Mouse (Mus musculus) urinary bladder, adult 2 months (tissue): ENCODE measurements at regions not wholly inside any gene's neighbourhood (a gene's known extent, or its start where the extent isn't known, plus 50 kb on each side); places are given as distances from the start of the nearest gene placed in this dataset.

ENCODE experiments used
- DNase-seq: peaks from one replicate; pipeline ENCODE4 v3.0.0; 2022; ENCODE audit warnings: low spot score

DNA sequence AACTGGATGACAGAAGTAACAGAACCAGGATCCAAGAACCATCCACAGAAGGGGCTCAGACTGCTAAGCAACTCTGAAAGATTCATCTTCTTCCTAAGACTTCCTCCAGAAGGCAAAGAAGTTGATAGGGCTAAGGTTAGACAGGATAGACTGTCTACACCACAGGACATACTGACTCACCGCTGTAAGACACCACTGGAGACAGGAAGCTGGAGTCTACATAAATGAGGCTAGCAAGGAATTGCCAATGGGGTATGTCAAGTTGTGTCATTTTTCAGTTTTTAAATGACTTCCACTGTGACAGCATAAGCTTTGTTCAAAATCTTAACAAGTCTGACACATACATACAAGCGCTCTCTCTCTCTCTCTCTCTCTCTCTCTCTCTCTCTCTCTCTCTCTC, 645.4 kb upstream of the Gm10131 start:
- no peak for DNase-seq

DNA sequence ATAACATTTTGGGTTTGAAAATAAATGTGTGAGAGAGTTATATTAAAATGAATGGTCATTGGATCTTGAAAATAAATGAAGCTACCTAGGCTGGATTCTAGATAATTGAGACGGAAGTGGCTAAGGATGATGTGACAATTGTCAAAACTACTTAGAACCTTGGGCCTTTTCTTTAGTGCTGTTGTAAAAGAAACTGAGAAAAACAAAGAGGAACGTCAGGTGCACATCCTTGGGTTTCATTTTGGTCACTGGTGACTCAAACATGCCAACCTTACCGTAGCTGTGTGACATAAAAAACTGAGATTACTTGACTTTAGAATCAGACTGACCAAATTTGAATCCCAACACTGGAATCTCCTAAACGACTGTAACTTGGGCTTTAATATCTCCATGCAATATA, 644.6 kb upstream of the Gm10131 start:
- DNase-seq, result no peak

DNA sequence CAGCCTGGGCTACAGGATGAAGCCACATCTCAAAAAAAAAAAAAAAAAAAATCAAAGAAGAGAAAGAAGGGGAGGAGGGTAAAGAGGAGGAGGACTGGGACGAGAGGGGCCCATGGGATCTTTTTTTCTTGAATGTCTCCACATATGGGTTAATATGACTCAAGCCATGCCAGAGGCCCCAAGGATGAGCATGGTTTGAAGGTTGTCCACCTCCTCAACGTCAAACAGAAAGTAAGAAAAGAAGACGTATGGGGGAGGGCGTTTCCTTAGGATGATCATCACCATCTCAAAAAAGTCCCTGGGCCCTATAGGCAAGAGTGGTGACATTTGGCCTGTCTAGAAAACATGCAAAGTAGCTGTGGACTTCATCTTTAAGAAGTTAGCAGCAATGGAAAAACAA, 643.9 kb upstream of the Gm10131 start:
- no peak for DNase-seq

DNA sequence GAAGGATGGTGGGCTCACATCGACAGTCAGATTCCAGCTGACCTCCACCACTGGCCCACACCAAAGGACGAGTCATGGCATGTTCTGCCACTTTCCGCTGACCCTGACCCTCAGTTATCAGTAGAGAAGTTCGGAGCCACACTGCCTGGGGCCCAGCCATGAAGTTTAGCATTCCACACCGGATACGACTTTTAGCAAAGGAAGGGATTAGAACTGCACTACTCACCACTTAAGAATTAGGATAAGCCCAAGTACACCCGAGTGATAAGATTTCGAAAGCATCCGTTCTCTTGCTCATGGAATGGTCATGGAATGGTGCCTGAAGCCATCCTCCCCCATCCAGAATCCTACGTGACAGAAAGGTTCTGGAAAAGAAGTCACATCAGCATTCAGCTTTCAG, 641.5 kb upstream of the Gm10131 start:
- DNase-seq, result no peak

DNA sequence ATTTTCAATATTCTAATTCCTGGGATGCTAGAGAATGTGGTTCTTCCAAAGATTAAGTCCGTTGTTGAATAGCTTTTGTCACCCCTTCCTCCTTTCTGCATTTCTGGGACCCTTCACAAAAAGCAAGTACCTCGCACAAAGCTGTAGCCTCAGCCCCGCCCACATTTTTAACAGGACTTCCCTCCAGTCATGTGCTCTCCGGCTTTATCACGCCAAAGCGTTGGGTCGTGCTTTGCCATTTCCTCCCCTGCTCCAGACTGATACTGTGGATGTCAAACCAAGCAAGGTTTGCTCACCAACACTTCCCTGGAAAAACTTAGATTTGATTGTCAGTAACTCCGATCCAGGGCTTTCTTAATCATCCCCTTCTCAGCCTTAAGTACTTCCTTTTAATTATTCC, 637.0 kb upstream of the Gm10131 start:
- no peak for DNase-seq

DNA sequence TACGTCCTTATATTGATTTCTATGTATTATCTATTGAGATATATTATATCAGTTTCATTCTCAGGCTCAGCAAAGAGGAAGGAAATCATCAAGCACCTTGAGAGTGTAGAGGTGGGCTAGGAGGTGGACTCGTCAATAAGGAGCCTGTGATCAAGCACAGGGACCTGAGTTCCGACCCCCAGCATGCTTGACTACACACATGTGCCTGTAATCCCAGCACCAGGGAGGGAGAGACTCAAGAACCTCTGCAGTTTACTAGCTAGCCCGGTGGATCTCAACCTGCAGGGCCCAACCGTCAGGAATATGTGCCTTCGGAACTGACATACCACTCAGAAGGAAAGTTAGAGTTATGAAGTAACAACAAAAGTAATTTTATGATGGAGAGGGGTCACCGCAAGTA, 634.2 kb upstream of the Gm10131 start:
- DNase-seq, result no peak

DNA sequence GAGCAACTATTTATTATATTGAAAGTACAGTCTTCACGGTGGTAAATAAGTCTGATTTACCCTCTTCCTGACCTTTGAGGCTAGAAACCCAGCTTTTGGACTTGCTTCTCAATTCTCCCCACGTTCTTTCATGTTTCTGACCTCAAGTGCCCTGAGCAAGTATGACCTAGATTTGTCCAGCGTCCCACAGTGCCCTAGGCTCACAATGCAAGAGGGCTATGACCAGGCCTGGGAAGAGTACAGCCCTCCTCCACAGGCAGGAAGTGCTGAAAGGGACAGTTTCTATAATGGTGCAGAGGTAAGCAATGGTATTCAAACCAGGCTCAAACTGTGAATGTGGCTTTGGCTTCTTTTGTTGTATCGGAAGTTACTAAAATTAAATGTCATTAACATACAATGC, 633.1 kb upstream of the Gm10131 start:
- no peak for DNase-seq

DNA sequence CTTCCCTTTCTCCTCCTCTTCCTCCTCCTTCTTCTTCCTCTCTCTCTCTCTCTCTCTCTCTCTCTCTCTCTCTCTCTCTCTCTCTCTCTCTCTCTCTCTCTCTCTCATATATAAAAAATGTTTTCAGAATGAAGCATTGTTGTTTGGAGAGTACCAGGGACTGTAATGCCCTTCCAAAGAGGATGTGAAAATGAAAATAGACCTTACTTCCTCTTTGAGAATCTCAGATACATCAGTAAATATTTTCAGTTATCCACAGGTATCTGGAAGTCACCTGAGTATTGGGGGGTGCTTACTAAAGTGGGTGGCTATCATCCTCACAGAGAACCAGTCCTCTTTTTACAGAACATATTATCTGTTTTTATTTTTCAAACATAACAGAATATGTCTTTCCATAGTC, 632.6 kb upstream of the Gm10131 start:
- no peak for DNase-seq

DNA sequence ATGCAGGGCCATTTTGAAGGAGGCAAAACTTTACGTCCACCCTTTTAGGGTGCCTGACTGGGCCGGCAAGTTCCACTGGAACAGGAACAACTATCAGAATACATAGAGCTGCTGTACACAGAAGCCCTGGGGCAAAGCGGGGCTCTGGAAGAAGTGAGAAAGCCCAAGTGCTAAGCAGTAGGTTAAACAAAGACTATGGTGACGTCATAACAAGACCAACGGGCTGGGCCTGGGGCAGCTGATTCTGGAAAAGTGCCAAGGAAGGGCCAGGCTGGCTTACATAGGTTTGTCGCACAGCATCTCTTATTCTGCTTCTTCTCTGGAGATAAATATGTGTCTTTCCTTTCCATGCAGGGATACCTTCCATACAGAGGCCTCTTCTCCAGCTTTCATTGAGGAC, 631.6 kb upstream of the Gm10131 start:
- DNase-seq, result no peak

DNA sequence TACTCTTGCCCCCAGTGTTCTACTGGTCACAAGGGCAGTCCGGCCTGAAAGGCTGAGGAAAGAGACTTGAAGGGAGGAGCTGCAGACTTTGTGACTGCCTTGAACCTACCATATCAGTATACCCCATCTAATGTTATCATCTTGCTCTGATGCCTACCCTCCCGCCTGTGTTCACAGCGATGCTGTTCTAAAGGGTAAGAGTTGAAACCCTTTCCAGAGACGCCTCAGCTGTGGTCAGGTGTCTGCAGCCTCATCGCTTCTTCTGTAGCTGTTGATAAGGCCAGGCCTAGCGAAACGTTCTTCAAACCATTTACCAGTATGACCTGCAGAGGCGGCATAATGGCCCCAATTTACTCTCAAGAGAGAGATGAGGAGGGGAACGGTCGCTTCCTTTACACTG, 629.3 kb upstream of the Gm10131 start:
- no peak for DNase-seq

DNA sequence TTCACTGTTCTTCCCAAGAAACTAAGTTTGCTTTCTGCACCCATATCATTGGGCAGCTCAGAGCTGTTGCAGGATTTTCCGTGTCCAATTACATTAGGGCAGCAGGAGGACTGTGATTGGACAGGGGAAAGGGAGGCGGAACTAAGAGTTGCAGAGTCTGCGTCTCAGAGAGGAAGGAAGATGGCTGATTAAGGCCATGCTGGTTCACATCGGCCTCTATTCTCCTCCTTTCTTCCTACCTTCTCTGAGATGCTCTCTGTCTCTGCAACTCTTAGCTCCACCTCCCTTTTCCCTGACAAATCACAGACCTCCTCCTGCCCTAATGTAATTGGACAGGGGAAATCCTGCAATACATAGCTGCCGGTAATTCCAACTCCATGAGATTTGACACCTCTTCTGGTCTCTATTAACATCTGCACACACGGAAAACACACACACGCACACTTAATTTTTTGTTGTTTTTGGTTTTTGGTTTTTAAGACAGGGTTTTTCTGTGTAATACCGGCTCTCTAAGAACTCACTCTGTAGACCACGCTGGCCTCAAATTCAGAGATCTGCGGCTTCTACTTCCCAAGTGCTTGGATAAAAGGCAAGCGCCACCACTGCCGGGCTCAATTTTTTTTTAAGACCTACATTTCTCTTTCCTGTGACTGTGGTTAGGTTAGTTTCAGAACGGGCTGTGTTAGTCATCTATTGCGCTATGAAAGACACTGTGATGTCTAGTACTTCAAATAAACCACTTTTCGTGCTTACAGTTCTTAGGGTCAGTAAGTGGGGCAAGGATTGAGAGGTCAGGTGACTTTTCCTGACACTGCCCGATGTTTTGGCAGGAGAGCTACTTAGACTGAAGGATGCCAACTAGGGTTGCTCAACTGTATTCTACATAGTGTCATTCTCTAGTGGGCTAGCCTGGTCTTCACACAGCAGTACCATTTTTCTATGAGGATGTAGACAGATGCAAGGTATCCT, 628.6 kb upstream of the Gm10131 start:
- no peak for DNase-seq

DNA sequence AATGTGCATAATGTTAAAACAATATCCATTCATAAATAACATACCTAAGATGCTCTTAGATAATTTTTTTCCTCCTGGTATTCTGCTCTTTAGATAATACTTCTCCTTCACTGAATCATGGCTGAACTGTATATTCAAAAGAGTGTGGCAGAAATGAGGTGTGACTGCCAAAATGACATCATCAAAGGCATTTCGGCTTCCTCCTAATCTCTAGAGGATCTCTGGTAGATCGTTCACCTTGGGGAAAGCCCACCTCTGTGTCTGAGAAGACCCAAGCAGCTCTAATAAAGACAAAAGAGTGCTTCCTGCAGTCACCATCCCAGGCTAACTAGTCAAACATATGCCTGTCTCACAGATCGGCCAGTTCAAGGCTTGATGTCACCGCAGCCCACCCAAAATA, 624.7 kb upstream of the Gm10131 start:
- DNase-seq, result no peak

DNA sequence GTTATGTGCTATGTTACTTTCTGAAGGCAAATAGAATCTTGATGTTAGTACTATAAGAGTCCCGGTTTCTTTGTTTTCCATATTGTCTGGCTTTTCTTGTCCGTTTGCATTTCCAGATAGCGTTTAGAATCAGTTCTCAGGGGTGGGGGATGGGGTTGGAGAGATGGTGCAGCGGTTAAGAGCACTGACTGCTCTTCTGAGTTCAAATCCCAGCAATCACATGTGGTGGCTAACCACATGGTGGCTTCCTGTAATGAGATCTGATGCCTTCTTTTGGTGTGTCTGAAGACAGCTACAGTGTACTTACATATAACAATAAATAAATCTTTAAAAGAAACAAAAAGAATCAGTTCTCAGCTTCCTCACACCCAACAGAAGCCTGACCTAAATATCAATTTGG, 623.5 kb upstream of the Gm10131 start:
- no peak for DNase-seq

DNA sequence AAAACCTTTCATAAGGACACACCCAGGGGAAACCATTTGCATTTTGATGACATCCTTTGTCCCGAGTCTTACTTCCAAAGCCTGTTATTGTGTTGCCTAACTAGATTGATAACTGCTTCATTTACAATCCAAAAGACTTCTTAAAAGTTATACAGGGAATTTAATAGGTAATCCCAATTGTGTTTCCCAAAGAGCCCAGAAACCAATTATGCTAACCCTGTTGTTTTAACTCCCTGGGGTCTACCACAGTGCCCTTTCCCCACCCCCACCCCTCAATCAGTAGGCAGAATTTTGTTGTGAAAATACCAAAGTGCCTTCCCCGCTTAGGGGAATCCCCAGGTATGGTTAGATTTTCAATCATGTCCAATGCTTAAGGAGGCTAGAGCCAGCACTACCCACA, 621.3 kb upstream of the Gm10131 start:
- no peak for DNase-seq

DNA sequence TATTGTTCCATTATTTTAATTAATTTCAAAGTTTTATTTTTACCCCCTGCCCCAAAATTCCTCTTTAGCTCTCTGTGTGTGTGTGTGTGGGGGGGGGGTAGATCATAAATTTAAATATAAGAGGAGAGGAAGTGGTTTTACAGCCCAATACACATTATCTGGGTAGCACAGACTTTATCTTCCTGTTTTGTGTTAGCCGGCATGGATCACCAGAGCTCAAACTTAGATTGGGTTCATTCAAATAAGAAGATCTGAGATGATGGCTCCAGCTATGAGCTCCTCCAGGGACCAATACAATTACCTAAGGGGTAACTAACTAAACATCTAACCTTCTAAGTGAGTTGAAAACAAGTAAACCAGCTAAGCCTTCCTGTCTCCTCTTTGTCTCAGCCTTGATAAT, 620.8 kb upstream of the Gm10131 start:
- no peak for DNase-seq

DNA sequence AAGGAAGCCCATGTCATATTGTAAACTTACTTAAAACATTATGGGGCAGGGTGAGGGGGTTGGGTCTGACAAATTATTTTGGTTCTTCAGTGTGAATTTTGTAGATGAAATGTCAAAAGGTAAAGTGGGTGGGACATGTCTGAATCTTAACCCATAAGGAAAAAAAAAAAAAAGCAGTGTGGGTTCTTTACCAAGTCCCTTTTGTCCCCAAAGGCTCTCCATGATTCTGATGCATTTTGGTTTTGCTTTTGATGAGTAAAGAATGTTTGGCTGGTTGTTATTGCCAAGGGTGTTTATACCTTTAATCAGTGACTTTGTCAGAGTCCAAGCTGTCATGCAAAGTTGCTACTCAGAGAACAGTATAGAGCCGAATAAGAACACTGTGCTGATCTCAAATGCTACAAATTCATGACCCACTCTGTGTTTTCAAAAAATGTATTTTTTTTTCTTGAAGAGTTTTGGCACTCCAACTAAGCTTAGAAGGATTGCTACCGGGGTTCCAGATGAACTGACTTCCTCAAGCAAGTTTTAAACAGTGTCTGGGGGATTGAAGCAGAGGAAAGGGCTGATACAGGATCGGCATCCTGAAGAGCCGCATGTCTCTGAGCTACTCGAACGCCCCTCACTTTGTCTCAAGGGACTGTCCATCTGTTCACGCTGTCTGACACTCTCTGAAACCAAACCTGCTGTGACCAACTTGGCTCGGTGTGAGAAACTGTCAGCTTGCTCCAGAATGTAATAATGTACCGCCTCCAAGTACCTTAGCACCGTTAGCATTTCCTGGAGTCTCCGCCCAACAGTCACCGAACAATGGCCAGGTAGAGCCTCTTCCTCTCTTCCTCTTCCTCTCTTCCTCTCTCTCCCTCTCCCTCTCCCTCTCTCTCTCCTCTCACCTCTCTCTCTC, 619.8 kb upstream of the Gm10131 start:
- DNase-seq, result no peak

DNA sequence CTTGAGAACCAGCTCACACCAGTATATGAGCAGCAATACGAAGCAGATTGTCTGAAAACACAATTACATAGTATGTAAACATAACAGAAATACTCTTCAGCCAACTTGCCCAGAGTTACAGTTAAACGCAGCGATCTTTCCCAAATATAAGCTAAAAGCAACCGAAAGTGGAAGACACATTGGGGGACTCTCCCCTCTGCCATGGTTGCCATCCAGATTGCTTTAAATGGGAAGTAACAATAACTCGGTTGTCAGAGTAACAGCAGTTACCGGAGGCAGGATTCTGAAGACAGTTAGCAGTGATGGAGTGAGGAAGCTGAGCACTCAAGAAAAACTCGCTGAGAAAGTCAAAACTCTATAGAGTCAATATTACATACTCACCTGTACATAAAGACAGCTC, 618.0 kb upstream of the Gm10131 start:
- no peak for DNase-seq

DNA sequence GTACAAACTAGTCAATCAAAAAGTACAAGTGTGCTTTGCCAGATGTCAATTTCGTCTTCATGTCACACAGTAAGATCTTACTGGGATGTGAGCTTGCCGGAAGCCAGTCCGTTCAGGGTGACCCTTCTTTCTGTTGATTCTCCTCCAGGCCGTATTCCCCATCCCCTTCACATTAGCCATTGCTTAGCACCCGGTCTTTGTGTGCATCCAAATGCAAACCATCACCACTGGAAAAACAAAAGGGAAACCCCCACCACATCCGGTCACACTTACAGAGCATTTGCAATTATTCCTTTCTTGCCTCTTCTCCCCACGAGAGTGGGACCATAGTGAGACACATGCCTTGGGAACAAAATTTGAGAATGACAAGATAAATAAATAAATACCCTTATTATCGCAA, 616.2 kb upstream of the Gm10131 start:
- no peak for DNase-seq

DNA sequence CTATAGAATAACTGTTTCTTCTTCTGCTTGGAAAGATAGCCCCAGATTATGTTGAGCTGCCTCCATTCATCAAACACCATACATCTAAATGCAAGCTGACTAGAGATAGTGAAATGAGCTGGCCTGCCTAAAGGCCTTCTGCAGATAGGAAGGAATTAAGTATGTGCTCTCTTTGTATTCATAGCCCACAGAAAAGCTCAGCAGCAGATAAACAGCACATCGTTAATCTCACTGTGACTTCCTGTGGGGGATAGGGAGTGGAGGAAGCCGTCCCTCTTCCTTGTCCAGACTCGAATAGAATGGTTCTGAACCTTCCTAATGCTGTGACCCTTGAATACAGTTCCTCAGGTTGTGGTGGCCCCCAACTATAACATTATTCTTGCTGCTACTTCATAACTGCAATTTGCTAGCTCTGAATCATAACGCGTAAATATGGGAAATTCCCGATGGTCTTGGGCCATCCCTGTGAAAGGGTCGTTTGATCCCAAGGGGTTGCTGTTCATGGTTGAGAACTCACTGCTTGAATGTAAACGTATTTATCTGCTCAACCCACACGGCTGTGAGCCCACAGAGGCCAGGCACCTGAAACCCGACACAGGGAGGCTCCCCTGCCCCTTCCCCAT, 614.7 kb upstream of the Gm10131 start:
- DNase-seq, result no peak

DNA sequence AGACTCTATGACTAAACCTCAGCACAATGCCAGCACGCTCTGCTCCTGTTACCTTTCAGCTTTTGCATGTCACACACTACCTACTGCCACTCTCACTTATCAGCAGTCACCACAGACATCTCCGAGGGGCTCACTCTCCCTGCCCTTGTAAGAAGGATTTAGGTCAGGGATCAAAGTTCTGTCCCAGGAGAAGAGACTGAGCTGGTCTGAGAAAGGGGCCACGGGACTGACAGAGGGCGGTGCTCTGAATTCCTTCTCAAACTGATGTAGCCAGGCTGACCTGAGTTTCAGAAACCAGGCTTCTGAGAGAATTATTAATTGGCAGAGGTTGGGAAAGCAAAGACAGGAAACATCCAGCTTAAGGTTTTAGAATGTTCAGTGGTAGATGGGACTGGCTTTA, 614.0 kb upstream of the Gm10131 start:
- DNase-seq, result no peak

DNA sequence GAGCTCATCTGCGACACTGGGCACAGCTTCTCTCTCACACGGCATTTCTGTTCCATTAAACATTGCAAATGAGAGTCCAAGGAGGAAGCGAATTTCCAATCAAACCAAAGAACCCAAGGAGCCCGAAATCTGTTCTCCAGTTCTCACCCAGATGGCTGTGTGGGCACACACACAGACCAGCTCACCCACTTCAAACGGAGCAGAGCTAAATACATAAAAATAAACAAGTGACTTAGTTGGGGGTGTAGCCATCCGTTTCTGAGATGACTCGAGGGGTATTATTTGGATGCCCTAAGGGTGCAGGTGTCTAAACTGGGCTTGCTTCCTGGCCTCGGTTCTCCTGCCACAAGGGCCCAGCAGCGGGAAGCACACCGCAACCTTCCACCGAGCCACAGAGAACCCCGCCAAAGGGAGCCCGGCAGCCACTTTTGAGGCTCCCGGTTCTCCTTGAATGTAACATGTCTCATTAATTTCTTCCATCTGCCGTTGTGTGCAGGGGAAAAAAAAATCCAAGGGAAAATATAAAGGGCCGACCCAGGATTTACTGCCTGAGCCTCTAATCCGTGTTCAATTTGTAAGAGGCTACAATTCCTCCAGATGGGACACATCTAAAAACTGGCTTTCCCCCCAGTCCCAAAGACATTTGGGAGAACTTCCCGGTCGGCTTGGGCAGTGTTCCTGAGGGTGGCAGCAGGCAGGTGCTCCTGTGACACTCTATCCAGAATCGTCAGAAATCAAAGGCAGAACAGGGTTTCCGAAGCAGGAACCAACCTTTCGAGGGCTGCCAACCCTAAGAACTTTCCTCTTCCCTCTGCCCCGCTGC, 598.6 kb upstream of the Gm10131 start:
- no peak for DNase-seq

DNA sequence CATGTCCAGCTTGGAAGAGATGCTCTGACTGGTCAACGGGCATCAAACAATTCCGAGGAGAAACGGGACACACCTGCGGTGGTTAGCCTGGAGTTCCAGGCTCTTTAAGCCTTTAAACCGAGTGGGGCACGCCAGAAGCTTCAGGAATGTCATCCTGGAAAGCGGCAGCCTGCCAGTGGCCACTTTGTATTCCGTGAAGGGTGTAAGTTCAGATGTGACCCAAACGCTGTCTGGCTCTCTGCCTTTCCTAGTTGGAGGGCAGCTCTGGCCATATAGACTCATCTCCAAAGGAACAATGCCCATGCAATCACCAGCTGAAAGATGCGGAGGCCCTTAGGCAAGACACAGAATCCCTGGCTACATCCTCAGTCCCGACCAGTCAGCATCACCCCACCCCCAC, 597.8 kb upstream of the Gm10131 start:
- DNase-seq, result no peak
